Mouse (Mus musculus) MEL (cell line): ENCODE measurements around the gene Slc34a1. TPM values are rescaled to one million over a fixed set of nuclear protein-coding genes. Genes with fewer than 3 reads are reported as not detected.

Source experiments
- DNase-seq: peaks from one replicate; pipeline ENCODE4 v3.0.0; 2011; ENCODE audit warnings: low read depth, low spot score
- H3K27ac ChIP-seq: 2 replicates; pipeline ENCODE4 v1.5.1; 2012; ENCODE audit warnings: low read depth, mild to moderate bottlenecking, control low read depth, low read length, moderate library complexity; ENCODE audit not compliant: control insufficient read depth
- H3K27me3 ChIP-seq, 2 experiments: fragments of 150-350 bp in 1 of 2; sonication (generic) in 1 of 2; 2 replicates each; pipeline ENCODE4 v1.6.1; 2012; ENCODE audit warnings: low read length in 2 of 2, mild to moderate bottlenecking in 2 of 2, improper control_type of control experiment in 1 of 2, moderate library complexity in 1 of 2; ENCODE audit not compliant: insufficient read depth in 2 of 2, control insufficient read depth in 1 of 2
- H3K36me3 ChIP-seq, 2 experiments: 2 replicates each; pipeline ENCODE4 v1.6.1; 2012 to 2014; ENCODE audit warnings: low read length in 2 of 2, improper control_type of control experiment in 1 of 2, inconsistent platforms in 1 of 2, mild to moderate bottlenecking in 1 of 2; ENCODE audit not compliant: insufficient read depth in 2 of 2, control insufficient read depth in 1 of 2
- H3K4me1 ChIP-seq, 2 experiments: fragments of 150-350 bp in 1 of 2; sonication (generic) in 1 of 2; 2 replicates each; pipeline ENCODE4 v1.6.1; 2012; ENCODE audit warnings: low read length in 2 of 2, improper control_type of control experiment in 1 of 2, mild to moderate bottlenecking in 1 of 2; ENCODE audit not compliant: insufficient read depth in 2 of 2, control insufficient read depth in 1 of 2
- H3K4me3 ChIP-seq, 2 experiments: fragments of 150-350 bp in 1 of 2; sonication (generic) in 1 of 2; 2 replicates each; pipeline ENCODE4 v1.5.1; 2012; ENCODE audit warnings: low read depth in 2 of 2, low read length in 2 of 2, mild to moderate bottlenecking in 2 of 2, moderate library complexity in 2 of 2, control low read depth in 1 of 2, improper control_type of control experiment in 1 of 2; ENCODE audit not compliant: control insufficient read depth in 1 of 2, insufficient read depth in 1 of 2
- H3K79me2 ChIP-seq: 2 replicates; pipeline ENCODE4 v1.6.1; 2012; ENCODE audit warnings: mild to moderate bottlenecking, low read length, moderate library complexity; ENCODE audit not compliant: control insufficient read depth, poor library complexity, insufficient read depth
- H3K9ac ChIP-seq: 2 replicates; pipeline ENCODE4 v1.6.1; 2012; ENCODE audit warnings: low read depth, mild to moderate bottlenecking, control low read depth, low read length, moderate library complexity; ENCODE audit not compliant: control insufficient read depth, poor library complexity, severe bottlenecking
- H3K9me3 ChIP-seq: fragments of 150-350 bp; sonication (generic); replicated peaks from 2 replicates; pipeline ENCODE4 v1.6.1; 2012; ENCODE audit warnings: mild to moderate bottlenecking, low read length, improper control_type of control experiment, moderate library complexity; ENCODE audit not compliant: insufficient read depth
- CHD1 ChIP-seq: IDR thresholded peaks from 2 replicates; pipeline ENCODE4 v1.6.1; 2012; ENCODE audit warnings: low read depth, mild to moderate bottlenecking, inconsistent platforms, low read length, improper control_type of control experiment
- CHD2 ChIP-seq: IDR thresholded peaks from 2 replicates; pipeline ENCODE4 v1.6.1; 2011; ENCODE audit warnings: low read length, improper control_type of control experiment
- CTCF ChIP-seq, 3 experiments: IDR thresholded peaks in 2 of 3; conservative IDR thresholded peaks in 1 of 3; 2 replicates each; pipeline ENCODE4 v1.5.1; 2011 to 2012; ENCODE audit warnings: low read length in 3 of 3, low read depth in 2 of 3, mild to moderate bottlenecking in 2 of 3, improper control_type of control experiment in 1 of 3, inconsistent platforms in 1 of 3, mixed read lengths in 1 of 3, moderate library complexity in 1 of 3; ENCODE audit not compliant: control insufficient read depth in 1 of 3, insufficient read depth in 1 of 3, poor library complexity in 1 of 3, severe bottlenecking in 1 of 3
- E2F4 ChIP-seq: IDR thresholded peaks from 2 replicates; pipeline ENCODE4 v1.6.1; 2011; ENCODE audit warnings: low read depth, low read length, improper control_type of control experiment, borderline replicate concordance
- ELF1 ChIP-seq: IDR thresholded peaks from 2 replicates; pipeline ENCODE4 v1.6.1; 2014; ENCODE audit warnings: low read depth, mild to moderate bottlenecking, inconsistent platforms, low read length, improper control_type of control experiment, moderate library complexity
- EP300 ChIP-seq, 2 experiments: IDR thresholded peaks; 2 replicates each; pipeline ENCODE4 v1.6.1; 2011; ENCODE audit warnings: improper control_type of control experiment in 2 of 2, low read length in 2 of 2, low read depth in 1 of 2, mild to moderate bottlenecking in 1 of 2
- ETS1 ChIP-seq: IDR thresholded peaks from 2 replicates; pipeline ENCODE4 v1.6.1; 2012; ENCODE audit warnings: low read depth, mild to moderate bottlenecking, inconsistent platforms, low read length, improper control_type of control experiment, moderate library complexity
- GABPA ChIP-seq: IDR thresholded peaks from 2 replicates; pipeline ENCODE4 v1.6.1; 2012; ENCODE audit warnings: low read depth, mild to moderate bottlenecking, inconsistent platforms, low read length, improper control_type of control experiment, moderate library complexity
- HCFC1 ChIP-seq: IDR thresholded peaks from 2 replicates; pipeline ENCODE4 v1.6.1; 2012; ENCODE audit warnings: low read depth, mild to moderate bottlenecking, inconsistent platforms, low read length, improper control_type of control experiment, moderate library complexity
- KAT2A ChIP-seq: conservative IDR thresholded peaks from 2 replicates; pipeline ENCODE4 v1.6.1; 2012; ENCODE audit warnings: low read depth, low read length, improper control_type of control experiment, inconsistent platforms
- MAFK ChIP-seq: IDR thresholded peaks from 2 replicates; pipeline ENCODE4 v1.6.1; 2011; ENCODE audit warnings: low read depth, mild to moderate bottlenecking, low read length, improper control_type of control experiment, borderline replicate concordance
- MAX ChIP-seq: IDR thresholded peaks from 2 replicates; pipeline ENCODE4 v1.6.1; 2011; ENCODE audit warnings: low read length, improper control_type of control experiment
- MXI1 ChIP-seq: IDR thresholded peaks from 2 replicates; pipeline ENCODE4 v1.6.1; 2011; ENCODE audit warnings: mild to moderate bottlenecking, low read depth, low read length, improper control_type of control experiment
- MYB ChIP-seq: IDR thresholded peaks from 2 replicates; pipeline ENCODE4 v1.6.1; 2011; ENCODE audit warnings: mild to moderate bottlenecking, low read depth, low read length, improper control_type of control experiment
- NELFE ChIP-seq: IDR thresholded peaks from 2 replicates; pipeline ENCODE4 v1.6.1; 2011; ENCODE audit warnings: low read depth, low read length, improper control_type of control experiment
- NRF1 ChIP-seq: IDR thresholded peaks from 2 replicates; pipeline ENCODE4 v1.6.1; 2014; ENCODE audit warnings: low read depth, mild to moderate bottlenecking, inconsistent platforms, low read length, improper control_type of control experiment, moderate library complexity; ENCODE audit not compliant: poor library complexity, insufficient read depth, severe bottlenecking
- POLR2A ChIP-seq, 2 experiments: IDR thresholded peaks; 2 replicates each; pipeline ENCODE4 v1.6.1; 2011 to 2012; ENCODE audit warnings: low read length in 2 of 2, mild to moderate bottlenecking in 2 of 2, control low read depth in 1 of 2, improper control_type of control experiment in 1 of 2, low read depth in 1 of 2, moderate library complexity in 1 of 2; ENCODE audit not compliant: control insufficient read depth in 1 of 2, insufficient read depth in 1 of 2, poor library complexity in 1 of 2
- POLR2AphosphoS2 ChIP-seq: IDR thresholded peaks from 2 replicates; pipeline ENCODE4 v1.6.1; 2011; ENCODE audit warnings: low read length, improper control_type of control experiment
- POLR2AphosphoS5 ChIP-seq: IDR thresholded peaks from 2 replicates; pipeline ENCODE4 v1.6.1; 2012; ENCODE audit warnings: low read depth, borderline replicate concordance, mild to moderate bottlenecking, inconsistent platforms, low read length, moderate library complexity, mixed read lengths
- SIN3A ChIP-seq: IDR thresholded peaks from 2 replicates; pipeline ENCODE4 v1.6.1; 2012; ENCODE audit warnings: low read length, improper control_type of control experiment, inconsistent platforms
- TBP ChIP-seq: IDR thresholded peaks from 2 replicates; pipeline ENCODE4 v1.8.0; 2011; ENCODE audit warnings: low read depth, low read length, improper control_type of control experiment
- TCF12 ChIP-seq: IDR thresholded peaks from 2 replicates; pipeline ENCODE4 v1.6.1; 2014; ENCODE audit warnings: low read depth, mild to moderate bottlenecking, inconsistent platforms, low read length, improper control_type of control experiment, moderate library complexity
- UBTF ChIP-seq: IDR thresholded peaks from 2 replicates; pipeline ENCODE4 v1.6.1; 2012; ENCODE audit warnings: low read depth, mild to moderate bottlenecking, inconsistent platforms, low read length, improper control_type of control experiment, moderate library complexity, borderline replicate concordance; ENCODE audit not compliant: insufficient read depth
- USF1 ChIP-seq: IDR thresholded peaks from 2 replicates; pipeline ENCODE4 v1.6.1; 2014; ENCODE audit warnings: low read depth, mild to moderate bottlenecking, inconsistent platforms, low read length, improper control_type of control experiment, moderate library complexity
- USF2 ChIP-seq, 2 experiments: IDR thresholded peaks; 2 replicates each; pipeline ENCODE4 v1.6.1; 2011 to 2012; ENCODE audit warnings: improper control_type of control experiment in 2 of 2, low read length in 2 of 2, borderline replicate concordance in 1 of 2, inconsistent platforms in 1 of 2, low read depth in 1 of 2, mild to moderate bottlenecking in 1 of 2; ENCODE audit not compliant: insufficient read depth in 1 of 2
- ZC3H11A ChIP-seq: IDR thresholded peaks from 2 replicates; pipeline ENCODE4 v1.6.1; 2012; ENCODE audit warnings: low read depth, mild to moderate bottlenecking, inconsistent platforms, low read length, improper control_type of control experiment
- polyA plus RNA-seq, 2 experiments: library from polyadenylated mRNA; stranded (reverse) in 1 of 2; unstranded in 1 of 2; fragments of >175 nt in 1 of 2; fragments of >200 nt in 1 of 2; gene quantifications; 2 replicates each; pipeline versions ENCODE4 v1.2.1 to v1.2.4; 2012; ENCODE audit warnings: low replicate concordance in 2 of 2, low read depth in 1 of 2; ENCODE audit not compliant: insufficient read length in 2 of 2, insufficient read depth in 1 of 2, missing spikeins in 1 of 2
- total RNA-seq: library from RNA; depleted of rRNA; stranded (reverse); fragments of 300-350 nt; gene quantifications from 2 replicates; pipeline ENCODE4 v1.2.3, GENCODE M21; 2012

The Slc34a1 gene
- total and polyA plus RNA-seq, 3 experiments: not detected

- TF ChIP-seq MAFK (no peak), POLR2AphosphoS5 (no peak), NRF1 (no peak), E2F4 (no peak), NELFE (no peak), CTCF (IDR thresholded peaks at IDR 0.05 in 2 of 3, conservative IDR thresholded peaks at IDR 0.05 in 1 of 3; ENCODE audit: control insufficient read depth in 1 of 3, insufficient read depth in 1 of 3, low read depth in 2 of 3, low read length in 3 of 3, poor library complexity in 1 of 3, severe bottlenecking in 1 of 3) (no peak), SIN3A (no peak), CHD1 (no peak), TBP (no peak)
- Histone ChIP-seq H3K4me3 (peak overlapping the region; percentile 55 to 68), H3K79me2 (peaks cover 31% of the 10 kb centered on the region), H3K9me3 (no peaks in the 10 kb centered on the region), H3K27me3 (no peaks in the 10 kb centered on the region), H3K36me3 (peaks cover 0 to 18% of the 10 kb centered on the region in 2 experiments; a peak in 2 of 4 replicates), H3K9ac (peak overlapping the region; percentile 57), H3K4me1 (peaks cover 7 to 31% of the 10 kb centered on the region in 2 experiments), H3K27ac (peak overlapping the region; percentile 47)
- DNase-seq: no peak
Observed at GRCm38 (mm10) chr13:55443799-55444285, 45.9 kb downstream of the Slc34a1 start.

GRCm38 (mm10) chr13:55444286-55444936, 46.4 kb downstream of the Slc34a1 start:
- H3K79me2 ChIP-seq: peaks cover 32% of the 10 kb centered on the region
- H3K36me3 ChIP-seq: peaks cover 0 to 18% of the 10 kb centered on the region in 2 experiments; a peak in 2 of 4 replicates
- TF ChIP-seq USF1 (no peak), SIN3A (peak; percentile 75), CHD1 (no peak), KAT2A (no peak), MYB (no peak), POLR2AphosphoS2 (peak; percentile 16; the same call in 1 of the 2 replicates), NELFE (peak; percentile 49), USF2 (IDR thresholded peaks at IDR 0.05; ENCODE audit: borderline replicate concordance in 1 of 2, insufficient read depth in 1 of 2, low read depth in 1 of 2, low read length in 2 of 2) (no peak), CHD2 (no peak), ZC3H11A (no peak), MAX (peak; percentile 44), ETS1 (0 out of 2 replicates have a peak, but pooled peaks have one; percentile 32), ELF1 (peak; percentile 59; the same call in 1 of the 2 replicates), HCFC1 (peak; percentile 18), UBTF (no peak), TBP (peak; percentile 71), POLR2A (IDR thresholded peaks at IDR 0.05; ENCODE audit: control insufficient read depth in 1 of 2, insufficient read depth in 1 of 2, low read depth in 1 of 2, low read length in 2 of 2, poor library complexity in 1 of 2) (peak; percentile 32 to 66; a peak in 2 of 4 replicates), TCF12 (no peak; the same call in 1 of the 2 replicates), POLR2AphosphoS5 (no peak), EP300 (IDR thresholded peaks at IDR 0.05; ENCODE audit: low read depth in 1 of 2, low read length in 2 of 2) (no peak), MXI1 (peak; percentile 80), GABPA (no peak)
- TF ChIP-seq, all 39 proteins: peak for 10
- H3K9ac ChIP-seq: peak overlapping the region; percentile 64
- no peaks in the 10 kb centered on the region for H3K9me3 ChIP-seq
- H3K4me3 ChIP-seq: peak overlapping the region; percentile 55 to 68
- peak overlapping the region; percentile 84 for H3K27ac ChIP-seq
- DNase-seq: peak; percentile 91
- H3K4me1 ChIP-seq: peaks cover 7 to 31% of the 10 kb centered on the region in 2 experiments
- H3K27me3 ChIP-seq: no peaks in the 10 kb centered on the region
